Mouse (Mus musculus) olfactory bulb, adult 2 months (tissue): Measurements from ENCODE around the gene Cela3b.

Experiments
- CTCF ChIP-seq: fragments of 200-500 bp; IDR thresholded peaks from 2 replicates; pipeline ENCODE4 v1.5.1; 2012; ENCODE audit warnings: low read depth, mild to moderate bottlenecking, low read length, moderate library complexity; ENCODE audit not compliant: insufficient read depth
- POLR2A ChIP-seq: fragments of 200-500 bp; IDR thresholded peaks from 2 replicates; pipeline ENCODE4 v1.6.1; 2012; ENCODE audit warnings: mild to moderate bottlenecking, low read depth, low read length, moderate library complexity; ENCODE audit not compliant: insufficient read depth

DNA sequence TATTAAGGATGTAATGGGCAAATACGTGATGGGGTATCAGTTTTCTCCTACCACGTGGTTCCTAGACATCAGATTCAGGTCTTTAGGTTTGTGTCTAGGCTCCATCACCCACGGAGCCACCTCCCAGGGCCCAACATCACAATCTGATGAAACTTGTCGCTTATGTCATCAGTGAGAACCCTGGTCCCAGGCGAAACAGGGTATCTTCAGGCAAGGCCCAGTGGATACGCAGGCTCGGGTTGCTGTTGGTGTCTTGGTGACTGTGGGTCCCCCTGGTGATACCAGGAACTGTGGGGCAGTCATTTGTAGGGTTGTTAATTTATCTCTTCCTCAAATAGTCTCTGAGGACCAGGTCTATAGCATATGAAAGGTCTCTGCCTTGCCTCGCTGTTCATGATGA is 42.9 kb upstream of the Cela3b start:
- TF ChIP-seq POLR2A (no peak), CTCF (no peak)
